Comparison of ENCODE assay signal across 19 mouse cellular contexts in genomic region chr13:30787960-30788359, GRCm38 (mm10). TPM values are rescaled to one million over a fixed set of nuclear protein-coding genes. Genes with fewer than 3 reads are reported as not detected.
DNase-seq lines count a peak whose midpoint lies in the region; ATAC-seq lines count a peak whose summit lies in the region.
"Had no signal": no experiment of that assay in that cellular context is flagged by ENCODE, and none has a peak within 500 bp of the region (broad histone marks: within the 10 kb centered on the region; RNA-seq: fewer than 3 reads in every experiment).

No protein-coding gene starts in this region.

- H3K4me1 ChIP-seq in liver, embryonic 11.5 days (replicated peaks; ENCODE audit: control insufficient read depth, insufficient read depth, low read length) = no peaks in the 10 kb centered on the region
- H3K4me1 ChIP-seq: forebrain, embryonic 15.5 days; hindbrain, embryonic 15.5 days had no signal

- 88% methylated on average over 4 of the region's 4 CpGs for WGBS in macrophage (ENCODE audit: missing documents)
- WGBS in liver, embryonic 11.5 days = 87% methylated on average over 4 of the region's 4 CpGs

- peak; percentile 1 to 11 for DNase-seq in right cerebral cortex, postnatal 10 days (ENCODE audit: low spot score in 2 of 2)
- no peak for DNase-seq in right cerebral cortex, postnatal 4 days
- peak; percentile 3 for DNase-seq in ES-CJ7 (ENCODE audit: low read depth, low spot score)
- peak; percentile 44 for DNase-seq in brain, adult 2 months (ENCODE audit: low read depth, low spot score)
- DNase-seq in liver, embryonic 11.5 days (ENCODE audit: low spot score) = no peak
- no peak for DNase-seq in cerebellum, adult 11-12 months
- DNase-seq in testis, postnatal 14 days (ENCODE audit: low spot score) = no peak
- DNase-seq: adrenal gland, postnatal 14 days; cerebellum, adult 8-10 months; cerebellum, postnatal 14 days; embryo, embryonic 11 days had no signal

- H3K4me2 ChIP-seq in liver, embryonic 11.5 days = no peak overlapping the region
- H3K4me2 ChIP-seq: embryonic facial prominence, embryonic 15.5 days; forebrain, embryonic 15.5 days; heart, embryonic 12.5 days; hindbrain, embryonic 15.5 days had no signal

- no peak for ATAC-seq in liver, embryonic 11.5 days (replicated peaks; ENCODE audit: low FRiP score)
- ATAC-seq: forebrain, embryonic 15.5 days; inflammation-experienced regulatory T-cells, adult 6 months had no signal

- H3K4me3 ChIP-seq in macrophage (ENCODE audit: inconsistent target) = no peak overlapping the region
- no peak overlapping the region for H3K4me3 ChIP-seq in liver, embryonic 11.5 days (ENCODE audit: low read depth, low read length)
- H3K4me3 ChIP-seq: embryonic facial prominence, embryonic 15.5 days; erythroblast, embryonic 14.5 days; forebrain, embryonic 15.5 days; heart, embryonic 12.5 days; hindbrain, embryonic 15.5 days had no signal

- H3K79me2 ChIP-seq in macrophage (ENCODE audit: inconsistent target) = no peaks in the 10 kb centered on the region

- no peaks in the 10 kb centered on the region for H3K27me3 ChIP-seq in liver, embryonic 11.5 days (replicated peaks; ENCODE audit: control insufficient read depth, insufficient read depth, low read length)
- H3K27me3 ChIP-seq: embryonic facial prominence, embryonic 15.5 days; forebrain, embryonic 15.5 days; heart, embryonic 12.5 days; hindbrain, embryonic 15.5 days had no signal

- no peaks in the 10 kb centered on the region for H3K36me3 ChIP-seq in macrophage (ENCODE audit: inconsistent target)
- no peaks in the 10 kb centered on the region for H3K36me3 ChIP-seq in liver, embryonic 11.5 days (ENCODE audit: control insufficient read depth, insufficient read depth, low read length)
- H3K36me3 ChIP-seq: embryonic facial prominence, embryonic 15.5 days; forebrain, embryonic 15.5 days; heart, embryonic 12.5 days; hindbrain, embryonic 15.5 days had no signal

- 0 out of 2 replicates have a peak overlapping the region, but pooled peaks have one; percentile 15 for H3K27ac ChIP-seq in macrophage
- no peak overlapping the region for H3K27ac ChIP-seq in liver, embryonic 11.5 days (ENCODE audit: low read depth, low read length)
- H3K27ac ChIP-seq: embryonic facial prominence, embryonic 15.5 days; forebrain, embryonic 15.5 days; hindbrain, embryonic 15.5 days had no signal

- H3K9ac ChIP-seq in liver, embryonic 11.5 days (ENCODE audit: low read depth, low read length) = no peak overlapping the region
- H3K9ac ChIP-seq: embryonic facial prominence, embryonic 15.5 days; forebrain, embryonic 15.5 days; heart, embryonic 12.5 days; hindbrain, embryonic 15.5 days had no signal

- no peaks in the 10 kb centered on the region for H3K9me3 ChIP-seq in liver, embryonic 11.5 days (ENCODE audit: control insufficient read depth, low read length)
- H3K9me3 ChIP-seq: embryonic facial prominence, embryonic 15.5 days; forebrain, embryonic 15.5 days; hindbrain, embryonic 15.5 days had no signal

RNA-seq across cellular contexts. Expression of gene Irf4, which starts 38.9 kb away (rescaled TPM):
- total RNA-seq in macrophage (2018; cell fraction: chromatin; rRNA removed) = 10 to 100 TPM in 4 of 26 experiments, 1 to 10 TPM in 12, under 1 TPM in 9, not detected in 1; 0.26 to 26.4 (median 1.6) TPM
- total RNA-seq in macrophage (2018; cell fraction: cytosol; rRNA removed) = 10 to 100 TPM in 2 of 26 experiments, 1 to 10 TPM in 14, under 1 TPM in 10; 0.37 to 17.3 (median 2.1) TPM
- total RNA-seq in macrophage (2018; cell fraction: nucleus; rRNA removed) = 10 to 100 TPM in 5 of 26 experiments, 1 to 10 TPM in 16, under 1 TPM in 5; 0.55 to 21.8 (median 3.1) TPM
- 0.88 to 1.5 TPM (median 1.2 TPM) in 3 replicates for polyA plus RNA-seq in macrophage (2018)
- 0.14 TPM in 1 of 2 replicates, not detected in the other for polyA plus RNA-seq in liver, embryonic 11.5 days (2014; fragmentation: Nextera tagmentation; extraction: Ambion mirVana)
- polyA plus RNA-seq: embryonic facial prominence, embryonic 11.5 days; erythroblast, embryonic 14.5 days had no signal

Comparison
In these comparisons a context has a peak if more than half of its experiments do, and no peak if none do; other contexts are left out.
1. DNase-seq: peak in right cerebral cortex, postnatal 10 days (2 of 2), ES-CJ7 (single experiment) and brain, adult 2 months (single experiment); none in right cerebral cortex, postnatal 4 days (single experiment), liver, embryonic 11.5 days (single experiment), cerebellum, adult 11-12 months (single experiment) and testis, postnatal 14 days (single experiment).